Mouse (Mus musculus): ENCODE data around the gene Paqr4. TPM values are rescaled to one million over a fixed set of nuclear protein-coding genes. Genes with fewer than 3 reads are reported as not detected.

Paqr4 gene
- polyA plus RNA-seq, 1 experiment from 2014 or later: 31.9 TPM

GRCm38 (mm10) chr17:23739202-23740135 is 1.2 kb downstream of the Paqr4 start:
- peak overlapping the region; percentile 85 for H3K9ac ChIP-seq (ENCODE audit: low read length)
- ATAC-seq (peak; percentile 42), DNase-seq (ENCODE audit: low spot score) (peak; percentile 44)
- H3K4me1 ChIP-seq (ENCODE audit: control insufficient read depth, insufficient read depth, low read length): peaks cover 17% of the 10 kb centered on the region; the same call in 1 of the 2 replicates
- peak overlapping the region; percentile 50 for H3K4me3 ChIP-seq (ENCODE audit: low read depth, low read length)
- WGBS: under 1% methylated on average over 48 of the region's 48 CpGs
- H3K4me2 ChIP-seq (ENCODE audit: low read length): peak overlapping the region; percentile 98
- peak overlapping the region; percentile 63 for H3K27ac ChIP-seq (ENCODE audit: low read depth, low read length)
- H3K36me3 ChIP-seq (ENCODE audit: control insufficient read depth, insufficient read depth, low read length): peaks cover 28% of the 10 kb centered on the region
- peaks cover 37% of the 10 kb centered on the region for H3K27me3 ChIP-seq (replicated peaks; ENCODE audit: control insufficient read depth, insufficient read depth, low read length)
- H3K9me3 ChIP-seq (replicated peaks; ENCODE audit: control insufficient read depth, low read length): no peaks in the 10 kb centered on the region

GRCm38 (mm10) chr17:23738836-23739201 is 1.8 kb downstream of the Paqr4 start:
- no peak for ATAC-seq
- DNase-seq (ENCODE audit: low spot score): no peak
- peak overlapping the region; percentile 50 for H3K4me3 ChIP-seq (ENCODE audit: low read depth, low read length)
- peaks cover 31% of the 10 kb centered on the region for H3K27me3 ChIP-seq (replicated peaks; ENCODE audit: control insufficient read depth, insufficient read depth, low read length)
- no peaks in the 10 kb centered on the region for H3K9me3 ChIP-seq (replicated peaks; ENCODE audit: control insufficient read depth, low read length)
- peaks cover 28% of the 10 kb centered on the region for H3K36me3 ChIP-seq (ENCODE audit: control insufficient read depth, insufficient read depth, low read length)
- H3K9ac ChIP-seq (ENCODE audit: low read length): peak overlapping the region; percentile 85
- no peak overlapping the region for H3K27ac ChIP-seq (ENCODE audit: low read depth, low read length)
- WGBS: 30% methylated on average over 2 of the region's 2 CpGs
- H3K4me2 ChIP-seq (ENCODE audit: low read length): peak overlapping the region; percentile 98
- peaks cover 17% of the 10 kb centered on the region; the same call in 1 of the 2 replicates for H3K4me1 ChIP-seq (ENCODE audit: control insufficient read depth, insufficient read depth, low read length)

- ATAC-seq (no peak), DNase-seq (ENCODE audit: low spot score) (no peak)
- peak overlapping the region; percentile 5; the same call in 1 of the 2 replicates for H3K9ac ChIP-seq (ENCODE audit: low read length)
- WGBS: 61% methylated on average over 15 of the region's 15 CpGs
- peaks cover 17% of the 10 kb centered on the region; the same call in 1 of the 2 replicates for H3K4me1 ChIP-seq (ENCODE audit: control insufficient read depth, insufficient read depth, low read length)
- peaks cover 20% of the 10 kb centered on the region for H3K27me3 ChIP-seq (replicated peaks; ENCODE audit: control insufficient read depth, insufficient read depth, low read length)
- H3K36me3 ChIP-seq (ENCODE audit: control insufficient read depth, insufficient read depth, low read length): peaks cover 28% of the 10 kb centered on the region
- no peaks in the 10 kb centered on the region for H3K9me3 ChIP-seq (replicated peaks; ENCODE audit: control insufficient read depth, low read length)
- H3K27ac ChIP-seq (ENCODE audit: low read depth, low read length): no peak overlapping the region
- H3K4me2 ChIP-seq (ENCODE audit: low read length): 0 out of 2 replicates have a peak overlapping the region, but pooled peaks have one; percentile 7
- no peak overlapping the region for H3K4me3 ChIP-seq (ENCODE audit: low read depth, low read length)
Observed at GRCm38 (mm10) chr17:23737493-23738445, 2.9 kb downstream of the Paqr4 start.

- no peaks in the 10 kb centered on the region for H3K9me3 ChIP-seq (replicated peaks; ENCODE audit: control insufficient read depth, low read length)
Observed at GRCm38 (mm10) chr17:23734341-23734740, 6.3 kb downstream of the Paqr4 start.

GRCm38 (mm10) chr17:23730441-23730840 is 10.2 kb downstream of the Paqr4 start:
- no peak for ATAC-seq
- no peak overlapping the region for H3K4me3 ChIP-seq (ENCODE audit: low read depth, low read length)
- no peaks in the 10 kb centered on the region for H3K9me3 ChIP-seq (replicated peaks; ENCODE audit: control insufficient read depth, low read length)
- DNase-seq (ENCODE audit: low spot score): no peak
- no peak overlapping the region for H3K4me2 ChIP-seq (ENCODE audit: low read length)
- no peak overlapping the region for H3K27ac ChIP-seq (ENCODE audit: low read depth, low read length)
- H3K4me1 ChIP-seq (ENCODE audit: control insufficient read depth, insufficient read depth, low read length): peaks cover 11% of the 10 kb centered on the region; the same call in 1 of the 2 replicates
- H3K9ac ChIP-seq (ENCODE audit: low read length): no peak overlapping the region
- peaks cover 3% of the 10 kb centered on the region for H3K36me3 ChIP-seq (ENCODE audit: control insufficient read depth, insufficient read depth, low read length)
- 79% methylated on average over 1 of the region's 1 CpGs for WGBS
- H3K27me3 ChIP-seq (replicated peaks; ENCODE audit: control insufficient read depth, insufficient read depth, low read length): no peaks in the 10 kb centered on the region

More at GRCm38 (mm10) chr17:23734341-23734740, 6.3 kb downstream of the Paqr4 start:
- H3K27me3 ChIP-seq (replicated peaks; ENCODE audit: control insufficient read depth, insufficient read depth, low read length): no peaks in the 10 kb centered on the region
- no peak for ATAC-seq
- H3K36me3 ChIP-seq (ENCODE audit: control insufficient read depth, insufficient read depth, low read length): peaks cover 28% of the 10 kb centered on the region
- no peak overlapping the region for H3K27ac ChIP-seq (ENCODE audit: low read depth, low read length)
- no peak overlapping the region for H3K4me2 ChIP-seq (ENCODE audit: low read length)
- peaks cover 9% of the 10 kb centered on the region; the same call in 1 of the 2 replicates for H3K4me1 ChIP-seq (ENCODE audit: control insufficient read depth, insufficient read depth, low read length)
- WGBS: 55% methylated on average over 1 of the region's 1 CpGs
- H3K9ac ChIP-seq (ENCODE audit: low read length): peak overlapping the region; percentile 13; the same call in 1 of the 2 replicates
- DNase-seq (ENCODE audit: low spot score): peak; percentile 41
- H3K4me3 ChIP-seq (ENCODE audit: low read depth, low read length): no peak overlapping the region

- peak overlapping the region; percentile 82 for H3K4me3 ChIP-seq (ENCODE audit: low read depth, low read length)
- ATAC-seq (peak; percentile 79), DNase-seq (ENCODE audit: low spot score) (peak; percentile 70)
- no peaks in the 10 kb centered on the region for H3K36me3 ChIP-seq (ENCODE audit: control insufficient read depth, insufficient read depth, low read length)
- no peaks in the 10 kb centered on the region for H3K27me3 ChIP-seq (replicated peaks; ENCODE audit: control insufficient read depth, insufficient read depth, low read length)
- peak overlapping the region; percentile 63; the same call in 1 of the 2 replicates for H3K27ac ChIP-seq (ENCODE audit: low read depth, low read length)
- peak overlapping the region; percentile 70 for H3K9ac ChIP-seq (ENCODE audit: low read length)
- WGBS: under 1% methylated on average over 19 of the region's 20 CpGs
- H3K4me2 ChIP-seq (ENCODE audit: low read length): peak overlapping the region; percentile 82
- H3K4me1 ChIP-seq (ENCODE audit: control insufficient read depth, insufficient read depth, low read length): peaks cover 11% of the 10 kb centered on the region; the same call in 1 of the 2 replicates
- H3K9me3 ChIP-seq (replicated peaks; ENCODE audit: control insufficient read depth, low read length): no peaks in the 10 kb centered on the region
Observed at GRCm38 (mm10) chr17:23726758-23727142, 13.9 kb downstream of the Paqr4 start.

GRCm38 (mm10) chr17:23725999-23726757 is 14.5 kb downstream of the Paqr4 start, which contains the start of gene Pkmyt1:
Gene Pkmyt1, plus strand, starts transcription at chr17:23726336.
- WGBS: 2% methylated on average over 67 of the region's 73 CpGs
- H3K27me3 ChIP-seq (replicated peaks; ENCODE audit: control insufficient read depth, insufficient read depth, low read length): no peaks in the 10 kb centered on the region
- no peaks in the 10 kb centered on the region for H3K36me3 ChIP-seq (ENCODE audit: control insufficient read depth, insufficient read depth, low read length)
- peak; percentile 97 for DNase-seq (ENCODE audit: low spot score)
- H3K9me3 ChIP-seq (replicated peaks; ENCODE audit: control insufficient read depth, low read length): no peaks in the 10 kb centered on the region
- peak within 1 kb of the TSS; percentile 82 for H3K4me2 ChIP-seq (ENCODE audit: low read length)
- peak within 1 kb of the TSS; percentile 70 for H3K9ac ChIP-seq (ENCODE audit: low read length)
- peak; percentile 97 for ATAC-seq
- peak within 1 kb of the TSS; percentile 82 for H3K4me3 ChIP-seq (ENCODE audit: low read depth, low read length)
- peak within 1 kb of the TSS; percentile 63; the same call in 1 of the 2 replicates for H3K27ac ChIP-seq (ENCODE audit: low read depth, low read length)
- H3K4me1 ChIP-seq (ENCODE audit: control insufficient read depth, insufficient read depth, low read length): peaks cover 11% of the 10 kb centered on the region; the same call in 1 of the 2 replicates
